Mouse (Mus musculus) kidney, adult 18-20 months (tissue): Measurements from ENCODE around the gene Gm15097.
"Not testable (repeated sequence)": the region's sequence is repeated elsewhere in the genome, so short reads cannot be mapped to it uniquely, and the experiment has no call there.

Source experiments
- DNase-seq: peaks from one replicate; pipeline ENCODE4 v3.0.0; 2021

Gm15097 gene

DNA sequence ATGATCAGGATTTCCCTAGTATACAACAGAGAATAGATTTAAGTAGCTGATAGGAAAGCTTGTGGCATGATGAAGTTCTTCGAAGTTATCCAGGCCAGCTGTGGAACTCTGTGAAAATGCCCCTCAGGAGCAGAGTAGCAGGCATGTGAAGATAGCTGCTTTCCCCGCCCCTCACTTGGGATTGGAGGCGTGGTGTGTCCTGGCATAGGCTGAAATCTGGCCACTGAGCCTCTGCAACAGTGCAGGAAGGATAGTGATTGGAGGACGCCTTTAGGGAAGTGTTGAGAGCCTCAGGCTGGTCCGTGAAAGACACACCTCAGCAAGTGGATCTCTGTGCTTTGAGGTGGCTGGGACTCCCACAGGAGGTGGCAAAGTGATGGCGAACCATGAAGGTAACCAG lies at the start of gene Gm15097:
Gm15097 (plus strand) TSS at position 301 of the 400 bp plus-strand sequence.
- DNase-seq = not testable (repeated sequence)

DNA sequence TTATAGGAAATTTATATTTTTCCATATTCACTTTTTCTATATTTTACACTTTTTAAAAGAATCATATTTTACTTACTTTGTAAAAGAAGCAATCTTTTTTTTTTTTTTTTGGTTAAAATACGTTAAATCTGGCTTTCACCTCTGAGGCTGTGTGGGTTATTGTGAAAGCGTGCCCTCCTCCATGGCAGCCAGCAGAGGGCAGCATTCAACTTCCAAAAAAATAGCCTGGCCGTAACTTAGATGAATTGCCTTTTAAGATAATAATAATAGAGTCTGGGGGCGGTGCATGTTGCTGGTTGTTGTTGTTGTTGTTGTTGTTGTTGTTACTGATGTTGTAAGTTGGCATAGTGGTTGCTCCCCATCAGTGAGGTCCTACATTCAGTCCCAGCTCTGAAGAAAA lies 21.4 kb upstream of the Gm15097 start:
- DNase-seq = peak; percentile 49

DNA sequence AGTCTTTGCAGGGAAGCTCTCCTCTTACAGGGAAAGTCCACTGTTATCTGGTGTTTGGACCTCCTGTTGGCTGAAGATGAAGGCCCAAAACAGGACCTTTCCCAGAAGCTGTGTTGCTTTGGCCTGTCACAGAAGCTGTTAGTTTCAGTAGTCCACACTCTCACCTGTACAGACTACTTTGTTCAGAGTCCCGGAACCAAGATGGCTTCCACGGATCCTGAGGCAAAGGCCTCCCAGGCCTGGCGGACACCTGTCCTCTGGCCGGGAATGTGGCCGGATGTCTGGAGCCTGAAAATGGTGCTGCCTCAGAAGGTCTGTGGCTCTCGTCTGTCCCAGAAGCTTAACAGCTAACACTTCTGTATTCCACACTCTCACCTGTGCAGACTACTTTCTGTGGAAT lies 26.9 kb downstream of the Gm15097 start:
- DNase-seq = not testable (repeated sequence)
